7 mouse cellular contexts compared by ENCODE assay signal in genomic region chr17:34627943-34628643, GRCm38 (mm10). TPM values are rescaled to one million over a fixed set of nuclear protein-coding genes. Genes with fewer than 3 reads are reported as not detected.
DNase-seq lines count a peak whose midpoint lies in the region; ATAC-seq and TF ChIP-seq lines count a peak whose summit lies in the region.

Ppt2 (minus strand) TSS chr17:34628510.

- no peak for ATAC-seq in activated CD4-positive, CD25-positive, alpha-beta regulatory T cell, adult 4 months
- ATAC-seq in embryonic facial prominence, embryonic 13.5 days (ENCODE audit: insufficient number of reproducible peaks, insufficient read depth, low FRiP score, low TSS enrichment, low read depth): no peak
- no peak for ATAC-seq in heart, embryonic 15.5 days (replicated peaks; ENCODE audit: insufficient number of reproducible peaks, insufficient read depth, low FRiP score, low read depth)
- no peak for ATAC-seq in kidney, postnatal 0 days (replicated peaks; ENCODE audit: low FRiP score, low read depth)
- ATAC-seq in liver, postnatal 0 days: 0 out of 2 replicates have a peak, but pooled peaks have one; percentile 26

- 2% methylated on average over 29 of the region's 29 CpGs for WGBS in embryonic facial prominence, embryonic 13.5 days
- WGBS in heart, embryonic 15.5 days: 3% methylated on average over 29 of the region's 29 CpGs
- WGBS in kidney, postnatal 0 days: 1% methylated on average over 29 of the region's 29 CpGs
- 5% methylated on average over 28 of the region's 29 CpGs for WGBS in liver, postnatal 0 days (ENCODE audit: insufficient replicate concordance)
- WGBS in small intestine, adult 2 months: 3% methylated on average over 29 of the region's 29 CpGs

- no peaks in the 10 kb centered on the region for H3K9me3 ChIP-seq in E14TG2a.4 (ENCODE audit: low read length)
- no peaks in the 10 kb centered on the region for H3K9me3 ChIP-seq in embryonic facial prominence, embryonic 13.5 days
- H3K9me3 ChIP-seq in heart, embryonic 15.5 days (replicated peaks): no peaks in the 10 kb centered on the region
- H3K9me3 ChIP-seq in kidney, postnatal 0 days (replicated peaks; ENCODE audit: low read length): no peaks in the 10 kb centered on the region
- no peaks in the 10 kb centered on the region; the same call in 1 of the 2 replicates for H3K9me3 ChIP-seq in liver, postnatal 0 days (ENCODE audit: low read length)

- H3K4me1 ChIP-seq in E14TG2a.4 (replicated peaks; ENCODE audit: low read depth, low read length): peaks cover 74% of the 10 kb centered on the region
- H3K4me1 ChIP-seq in embryonic facial prominence, embryonic 13.5 days: peaks cover 61% of the 10 kb centered on the region
- peaks cover 53% of the 10 kb centered on the region for H3K4me1 ChIP-seq in heart, embryonic 15.5 days (replicated peaks)
- peaks cover 43% of the 10 kb centered on the region for H3K4me1 ChIP-seq in kidney, postnatal 0 days (replicated peaks; ENCODE audit: insufficient read depth, low read length)
- peaks cover 49% of the 10 kb centered on the region for H3K4me1 ChIP-seq in liver, postnatal 0 days (ENCODE audit: insufficient read depth)
- H3K4me1 ChIP-seq in small intestine, adult 2 months (ENCODE audit: control insufficient read depth, insufficient read depth, insufficient read length, low read length): peaks cover 13% of the 10 kb centered on the region

- TF ChIP-seq EP300 in liver, postnatal 0 days (IDR thresholded peaks at IDR 0.05; ENCODE audit: low read depth): no peak

- peaks cover 8% of the 10 kb centered on the region for H3K36me3 ChIP-seq in E14TG2a.4 (ENCODE audit: insufficient read depth, low read length)
- H3K36me3 ChIP-seq in embryonic facial prominence, embryonic 13.5 days: peaks cover 17% of the 10 kb centered on the region
- peaks cover 15% of the 10 kb centered on the region for H3K36me3 ChIP-seq in heart, embryonic 15.5 days
- peaks cover 5% of the 10 kb centered on the region for H3K36me3 ChIP-seq in kidney, postnatal 0 days (ENCODE audit: insufficient read depth, low read length)
- H3K36me3 ChIP-seq in liver, postnatal 0 days (replicated peaks; ENCODE audit: insufficient read depth, low read length): peaks cover 10% of the 10 kb centered on the region; the same call in 1 of the 2 replicates
- no peaks in the 10 kb centered on the region; the same call in 1 of the 2 replicates for H3K36me3 ChIP-seq in small intestine, adult 2 months (ENCODE audit: control insufficient read depth, insufficient read depth, low read length)

- 0 out of 2 replicates have a peak, but pooled peaks have one; percentile 29 for TF ChIP-seq POLR2A in small intestine, adult 2 months (IDR thresholded peaks at IDR 0.05; ENCODE audit: low read depth, low read length)

- H3K4me3 ChIP-seq in E14TG2a.4 (replicated peaks; ENCODE audit: low read length): peak within 1 kb of the TSS; percentile 86
- peak within 1 kb of the TSS; percentile 82 for H3K4me3 ChIP-seq in embryonic facial prominence, embryonic 13.5 days
- H3K4me3 ChIP-seq in heart, embryonic 15.5 days: peak within 1 kb of the TSS; percentile 85
- peak within 1 kb of the TSS; percentile 67 for H3K4me3 ChIP-seq in kidney, postnatal 0 days (replicated peaks; ENCODE audit: low read depth, low read length)
- peak within 1 kb of the TSS; percentile 66 for H3K4me3 ChIP-seq in liver, postnatal 0 days (ENCODE audit: low read depth, low read length)
- H3K4me3 ChIP-seq in small intestine, adult 2 months (ENCODE audit: low read depth, low read length): peak within 1 kb of the TSS; percentile 74

- peak within 1 kb of the TSS; percentile 83 for H3K9ac ChIP-seq in embryonic facial prominence, embryonic 13.5 days
- peak within 1 kb of the TSS; percentile 70 for H3K9ac ChIP-seq in heart, embryonic 15.5 days
- H3K9ac ChIP-seq in kidney, postnatal 0 days (ENCODE audit: low read depth, low read length): peak within 1 kb of the TSS; percentile 74
- peak within 1 kb of the TSS; percentile 72 for H3K9ac ChIP-seq in liver, postnatal 0 days (replicated peaks)

- TF ChIP-seq CTCF in E14TG2a.4 (conservative IDR thresholded peaks at IDR 0.05; ENCODE audit: low read length): no peak
- no peak for TF ChIP-seq CTCF in kidney, postnatal 0 days (IDR thresholded peaks at IDR 0.05; ENCODE audit: low read depth)
- TF ChIP-seq CTCF in liver, postnatal 0 days (IDR thresholded peaks at IDR 0.05; ENCODE audit: low read depth): no peak
- no peak for TF ChIP-seq CTCF in small intestine, adult 2 months (IDR thresholded peaks at IDR 0.05; ENCODE audit: extremely low read depth, insufficient read length, insufficient replicate concordance, low read depth, low read length)

- H3K27me3 ChIP-seq in E14TG2a.4 (ENCODE audit: insufficient read depth, low read length): peaks cover 52% of the 10 kb centered on the region
- H3K27me3 ChIP-seq in embryonic facial prominence, embryonic 13.5 days: peaks cover 38% of the 10 kb centered on the region
- peaks cover 42% of the 10 kb centered on the region for H3K27me3 ChIP-seq in heart, embryonic 15.5 days
- 0 out of 2 replicates have a peak, but pooled peaks cover 9% of the 10 kb centered on the region for H3K27me3 ChIP-seq in kidney, postnatal 0 days (ENCODE audit: insufficient read depth, low read length)
- H3K27me3 ChIP-seq in liver, postnatal 0 days (ENCODE audit: insufficient read depth, low read length): peaks cover 43% of the 10 kb centered on the region
- H3K27me3 ChIP-seq in small intestine, adult 2 months (ENCODE audit: control insufficient read depth, insufficient read depth, low read length): peaks cover 14% of the 10 kb centered on the region

- DNase-seq in kidney, postnatal 0 days (ENCODE audit: low spot score): peak; percentile 60
- DNase-seq in liver, postnatal 0 days: peak; percentile 63

- H3K27ac ChIP-seq in embryonic facial prominence, embryonic 13.5 days: peak within 1 kb of the TSS; percentile 97
- H3K27ac ChIP-seq in heart, embryonic 15.5 days: peak within 1 kb of the TSS; percentile 94
- peak within 1 kb of the TSS; percentile 96 for H3K27ac ChIP-seq in kidney, postnatal 0 days
- H3K27ac ChIP-seq in liver, postnatal 0 days (ENCODE audit: low read depth): peak within 1 kb of the TSS; percentile 88
- H3K27ac ChIP-seq in small intestine, adult 2 months (ENCODE audit: insufficient read depth, low read depth, low read length): peak within 1 kb of the TSS; percentile 89

- H3K4me2 ChIP-seq in embryonic facial prominence, embryonic 13.5 days: peak within 1 kb of the TSS; percentile 91
- peak within 1 kb of the TSS; percentile 97 for H3K4me2 ChIP-seq in heart, embryonic 15.5 days
- peak within 1 kb of the TSS; percentile 89 for H3K4me2 ChIP-seq in kidney, postnatal 0 days (ENCODE audit: low read length)
- H3K4me2 ChIP-seq in liver, postnatal 0 days (ENCODE audit: low read depth, low read length): peak within 1 kb of the TSS; percentile 92

RNA-seq across cellular contexts. Expression of gene Ppt2, which starts in this region (rescaled TPM):
- polyA plus RNA-seq in activated CD4-positive, CD25-positive, alpha-beta regulatory T cell, adult 4 months (2017; shearing (Covaris generic)): 10 to 100 TPM; 13.3 to 16.8 TPM
- 21.6 and 22.2 TPM in 2 replicates for polyA plus RNA-seq in embryonic facial prominence, embryonic 13.5 days (2015; fragmentation: Nextera tagmentation; extraction: Ambion mirVana)
- polyA plus RNA-seq in heart, embryonic 15.5 days (2015; fragmentation: Nextera tagmentation; extraction: Ambion mirVana): 22.9 and 24.8 TPM in 2 replicates
- polyA plus RNA-seq in kidney, postnatal 0 days (2015; fragmentation: Nextera tagmentation; extraction: Ambion mirVana): 62.9 and 65.5 TPM in 2 replicates
- polyA plus RNA-seq in liver, postnatal 0 days (2015; fragmentation: Nextera tagmentation; extraction: Ambion mirVana): 19.3 and 19.8 TPM in 2 replicates
- 17.3 and 22.0 TPM in 2 replicates for polyA plus RNA-seq in small intestine, adult 2 months (2012; rRNA removed)
